Mouse (Mus musculus): ENCODE measurements around the gene Gm21983.
A peak's percentile ranks its signal among the peaks of the same experiment; 100 is the strongest.

Gene Gm21983

GRCm38 (mm10) chr7:27184964-27185363 lies 4.1 kb upstream of the Gm21983 start:
- DNase-seq = peak; percentile 44

DNA sequence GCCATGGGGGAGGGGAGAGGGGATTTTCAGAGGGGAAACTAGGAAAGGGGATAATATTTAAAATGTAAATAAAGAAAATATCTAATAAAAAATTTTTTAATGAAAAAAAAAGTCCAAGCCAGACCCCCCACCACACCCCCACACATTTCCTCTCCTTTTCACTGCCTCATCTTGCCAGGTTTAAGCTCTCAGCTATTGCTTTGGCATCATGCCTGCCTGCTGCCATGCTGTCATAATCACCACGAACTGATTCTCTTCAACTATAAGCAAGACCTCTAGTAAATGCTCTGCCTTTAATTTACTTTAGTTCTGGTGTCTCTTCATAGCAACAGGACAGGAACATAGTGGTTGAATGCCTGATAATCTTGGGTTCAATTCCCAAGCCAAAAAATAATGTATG lies 1.6 kb upstream of the Gm21983 start:
- DNase-seq = no peak

- DNase-seq = no peak
Measured at GRCm38 (mm10) chr7:27180036-27180435, 850 bp downstream of the Gm21983 start.

GRCm38 (mm10) chr7:27179217-27179918 lies 1.5 kb downstream of the Gm21983 start:
- DNase-seq = no peak

GRCm38 (mm10) chr7:27178324-27179216 lies 2.3 kb downstream of the Gm21983 start, which contains the start of gene Rab4b:
Gene Rab4b (minus strand): TSS chr7:27178896.
- peak; percentile 100 for DNase-seq

- DNase-seq = no peak
Measured at GRCm38 (mm10) chr7:27177942-27178323, 3.0 kb downstream of the Gm21983 start.

DNA sequence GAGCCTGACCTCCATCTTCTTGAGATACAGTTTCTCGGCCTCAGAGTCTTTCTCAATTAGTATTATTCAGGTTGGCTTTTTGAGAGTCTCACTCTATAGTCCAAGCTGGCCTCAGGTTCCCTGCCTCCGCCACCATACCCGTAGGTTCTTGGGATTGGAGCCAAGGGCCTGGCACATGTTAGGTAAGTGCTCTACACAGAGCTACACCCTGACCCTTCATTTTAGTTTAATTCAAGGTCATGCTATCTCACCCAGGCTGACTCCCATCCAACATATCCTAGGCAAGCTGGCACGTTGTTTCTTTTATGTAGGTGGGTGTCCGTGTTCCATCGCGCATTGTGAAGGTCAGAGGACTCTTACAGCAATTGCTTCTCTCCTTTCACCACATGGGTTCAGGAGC lies 6.0 kb downstream of the Gm21983 start:
- DNase-seq = no peak

GRCm38 (mm10) chr7:27174496-27174895 lies 6.4 kb downstream of the Gm21983 start:
- DNase-seq = no peak

DNA sequence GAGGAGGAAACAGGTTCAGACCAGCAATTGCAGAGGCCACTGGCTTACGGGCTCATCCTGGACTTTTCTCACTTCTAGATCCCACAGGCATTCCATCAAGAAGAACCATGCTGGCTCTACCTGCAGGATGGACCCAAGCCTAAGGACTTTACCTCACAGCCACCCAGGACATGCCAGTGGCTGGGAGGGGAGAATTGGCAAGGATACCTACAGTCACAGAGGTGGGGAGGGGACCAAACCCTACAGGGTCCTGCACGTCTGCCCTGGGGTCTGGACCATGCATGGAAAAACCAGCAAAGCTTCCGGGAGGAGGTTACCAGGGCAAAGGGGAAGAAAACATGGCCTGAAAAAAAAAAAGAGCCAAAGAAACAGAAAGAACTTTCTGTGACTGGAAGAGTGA lies 9.9 kb downstream of the Gm21983 start:
- no peak for DNase-seq

- no peak for DNase-seq
Measured at GRCm38 (mm10) chr7:27168371-27168770, 12.5 kb downstream of the Gm21983 start.

GRCm38 (mm10) chr7:27167475-27168094 lies 13.3 kb downstream of the Gm21983 start:
- no peak for DNase-seq

GRCm38 (mm10) chr7:27166614-27167474 lies 14.0 kb downstream of the Gm21983 start, which contains the start of gene Egln2:
Gene Egln2 (minus strand): TSS chr7:27166802.
- peak; percentile 95 for DNase-seq

DNA sequence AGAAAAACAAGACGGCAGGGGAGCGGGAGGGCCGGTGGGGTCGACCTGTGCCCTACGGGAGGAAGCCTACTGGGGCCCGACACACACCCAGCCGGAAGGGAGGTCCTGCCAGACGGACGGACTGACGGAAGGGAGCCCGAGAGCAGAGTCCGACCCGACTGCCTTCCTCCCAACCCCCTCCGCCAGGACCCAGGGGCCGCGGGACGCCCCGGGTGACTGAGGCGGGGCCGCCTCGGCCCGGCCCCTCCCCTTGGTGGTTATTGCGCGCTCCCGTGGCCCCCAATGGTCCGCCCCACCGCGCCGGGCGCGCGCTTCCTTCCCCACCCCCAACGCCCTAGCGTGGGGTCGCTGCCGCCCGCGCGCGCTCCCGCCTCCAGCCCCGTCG lies 14.7 kb downstream of the Gm21983 start:
- peak; percentile 87 for DNase-seq

- DNase-seq = no peak
Measured at GRCm38 (mm10) chr7:27165696-27166095, 15.2 kb downstream of the Gm21983 start.

- no peak for DNase-seq
Measured at GRCm38 (mm10) chr7:27165007-27165655, 15.8 kb downstream of the Gm21983 start.

- no peak for DNase-seq
Measured at GRCm38 (mm10) chr7:27164112-27164947, 16.6 kb downstream of the Gm21983 start.

- DNase-seq = no peak
Measured at GRCm38 (mm10) chr7:27163450-27163805, 17.5 kb downstream of the Gm21983 start.

DNA sequence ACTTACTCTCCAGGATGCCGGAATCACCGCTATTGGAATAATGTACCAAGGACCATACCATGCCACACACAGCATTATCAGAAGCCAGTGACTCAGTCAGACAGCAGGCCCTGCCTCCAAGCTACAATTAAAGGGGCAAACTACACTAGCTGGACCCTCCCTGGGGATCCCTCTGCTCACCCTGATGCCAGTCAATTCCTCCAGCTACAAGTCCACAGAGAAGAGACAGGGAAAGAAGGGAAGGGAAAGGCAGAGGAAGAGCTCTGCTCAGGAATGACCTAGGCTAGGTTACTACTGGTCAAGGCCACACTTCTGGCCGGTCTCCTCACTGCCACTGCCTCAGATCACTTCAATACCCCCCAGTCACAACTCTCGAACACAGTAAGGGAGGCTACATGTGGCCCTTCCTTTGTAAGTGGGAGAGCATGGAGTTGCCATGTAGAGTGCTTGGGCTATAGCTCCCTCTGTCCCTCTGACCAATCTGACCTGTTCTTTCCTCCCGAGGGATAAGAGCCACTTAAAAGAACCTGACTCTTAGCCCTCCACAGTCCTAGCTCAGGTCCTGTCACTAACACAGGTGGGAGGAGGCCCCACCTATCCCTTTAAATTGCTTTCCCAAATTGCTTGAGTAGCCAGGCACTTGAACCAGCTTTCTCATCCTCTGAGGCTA lies 18.0 kb downstream of the Gm21983 start:
- no peak for DNase-seq

GRCm38 (mm10) chr7:27161744-27162143 lies 19.1 kb downstream of the Gm21983 start:
- DNase-seq = no peak

DNA sequence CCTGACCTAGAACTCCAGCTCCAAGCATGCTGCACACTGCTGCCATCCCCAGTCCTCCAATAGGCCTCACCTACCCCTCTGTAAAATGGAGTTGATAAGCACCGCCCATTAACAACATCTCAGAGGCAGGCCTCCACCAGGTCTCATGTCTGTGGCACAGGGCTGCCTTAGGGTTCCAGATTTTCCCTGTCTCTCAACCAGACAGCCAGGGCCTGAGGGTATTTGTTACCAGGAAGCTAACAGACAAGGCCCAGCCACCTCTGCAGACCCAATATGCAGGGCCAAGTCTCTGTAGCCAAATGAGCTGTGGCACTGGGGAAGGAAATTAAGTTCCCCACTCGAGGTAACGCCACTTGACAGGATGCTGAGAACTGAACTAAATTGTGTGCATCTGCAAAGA lies 20.0 kb downstream of the Gm21983 start:
- DNase-seq = no peak

DNA sequence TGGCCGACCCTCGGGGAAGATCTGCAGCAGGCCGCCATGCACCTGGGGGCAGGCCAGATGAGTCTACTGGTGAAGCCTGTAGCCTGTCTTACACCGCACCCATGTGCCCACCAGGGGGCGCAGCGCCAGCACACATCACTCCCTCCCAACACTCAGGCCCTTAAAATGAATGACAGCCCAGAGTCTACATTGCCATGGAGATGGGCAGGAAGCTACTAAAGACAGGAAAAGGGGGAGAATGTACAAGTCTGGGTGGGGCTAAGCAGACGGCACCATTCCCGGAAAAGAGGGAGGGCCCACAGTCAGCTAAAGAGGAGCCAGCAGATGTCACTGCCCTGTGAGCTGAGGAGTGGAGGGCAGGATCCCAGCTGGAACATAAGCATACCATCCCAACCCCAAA lies 21.0 kb downstream of the Gm21983 start:
- peak; percentile 96 for DNase-seq
